Mouse (Mus musculus): ENCODE measurements at regions not wholly inside any gene's neighbourhood (a gene's known extent, or its start where the extent isn't known, plus 50 kb on each side); places are given as distances from the start of the nearest gene placed in this dataset.

- Histone ChIP-seq H3K27ac (no peak overlapping the region), H3K36me3 (no peaks in the 10 kb centered on the region)
- 90% methylated on average over 7 of the region's 7 CpGs for WGBS
These were observed 81.9 kb upstream of the Pgrmc2 start for GRCm38 (mm10) chr3:41164736-41165135.

GRCm38 (mm10) chr3:41163767-41164166 lies 80.9 kb upstream of the Pgrmc2 start:
- Histone ChIP-seq H3K4me2 (no peak overlapping the region), H3K36me3 (no peaks in the 10 kb centered on the region), H3K27me3 (no peaks in the 10 kb centered on the region), H3K4me3 (no peak overlapping the region), H3K9me3 (no peaks in the 10 kb centered on the region), H3K27ac (no peak overlapping the region), H3K9ac (no peak overlapping the region), H3K4me1 (no peaks in the 10 kb centered on the region)
- ATAC-seq (ENCODE audit: insufficient number of reproducible peaks, low FRiP score, low TSS enrichment, low read depth) = no peak
- WGBS = 81% methylated on average over 3 of the region's 3 CpGs

More at GRCm38 (mm10) chr3:41164736-41165135, 81.9 kb upstream of the Pgrmc2 start:
- Histone ChIP-seq H3K4me3 (no peak overlapping the region), H3K9me3 (no peaks in the 10 kb centered on the region), H3K4me2 (no peak overlapping the region), H3K27me3 (no peaks in the 10 kb centered on the region), H3K4me1 (no peaks in the 10 kb centered on the region), H3K9ac (no peak overlapping the region)
- no peak for ATAC-seq (ENCODE audit: insufficient number of reproducible peaks, low FRiP score, low TSS enrichment, low read depth)

- no peaks in the 10 kb centered on the region for H3K27me3 ChIP-seq
- no peaks in the 10 kb centered on the region for H3K4me1 ChIP-seq
- H3K4me3 ChIP-seq = no peak overlapping the region
- H3K9ac ChIP-seq = no peak overlapping the region
- H3K36me3 ChIP-seq = no peaks in the 10 kb centered on the region
- no peaks in the 10 kb centered on the region for H3K9me3 ChIP-seq
- no peak overlapping the region for H3K4me2 ChIP-seq
- WGBS = 74% methylated on average over 1 of the region's 1 CpGs
- no peak for ATAC-seq (ENCODE audit: insufficient number of reproducible peaks, low FRiP score, low TSS enrichment, low read depth)
- H3K27ac ChIP-seq = no peak overlapping the region
These were observed 79.7 kb upstream of the Pgrmc2 start for GRCm38 (mm10) chr3:41162514-41162913.

- ATAC-seq (ENCODE audit: insufficient number of reproducible peaks, low FRiP score, low TSS enrichment, low read depth) = no peak
- Histone ChIP-seq H3K9ac (no peak overlapping the region), H3K4me2 (no peak overlapping the region), H3K27ac (no peak overlapping the region), H3K4me1 (no peaks in the 10 kb centered on the region), H3K9me3 (no peaks in the 10 kb centered on the region), H3K36me3 (no peaks in the 10 kb centered on the region), H3K4me3 (no peak overlapping the region), H3K27me3 (no peaks in the 10 kb centered on the region)
These were observed 77.8 kb upstream of the Pgrmc2 start for GRCm38 (mm10) chr3:41160648-41161047.

- Histone ChIP-seq H3K9ac (no peak overlapping the region), H3K27ac (no peak overlapping the region), H3K36me3 (no peaks in the 10 kb centered on the region), H3K4me2 (no peak overlapping the region), H3K4me1 (no peaks in the 10 kb centered on the region), H3K9me3 (no peaks in the 10 kb centered on the region), H3K4me3 (no peak overlapping the region), H3K27me3 (no peaks in the 10 kb centered on the region)
- 63% methylated on average over 12 of the region's 12 CpGs for WGBS
- no peak; the same call in 1 of the 2 replicates for ATAC-seq (ENCODE audit: insufficient number of reproducible peaks, low FRiP score, low TSS enrichment, low read depth)
These were observed 75.6 kb upstream of the Pgrmc2 start for GRCm38 (mm10) chr3:41158314-41158973.

GRCm38 (mm10) chr3:41157428-41157827 lies 74.6 kb upstream of the Pgrmc2 start:
- H3K36me3 ChIP-seq = no peaks in the 10 kb centered on the region
- 71% methylated on average over 3 of the region's 3 CpGs for WGBS
- no peak overlapping the region for H3K27ac ChIP-seq
- no peak overlapping the region for H3K4me2 ChIP-seq
- no peak for ATAC-seq (ENCODE audit: insufficient number of reproducible peaks, low FRiP score, low TSS enrichment, low read depth)
- H3K4me1 ChIP-seq = no peaks in the 10 kb centered on the region
- no peaks in the 10 kb centered on the region for H3K27me3 ChIP-seq
- no peak overlapping the region for H3K9ac ChIP-seq
- H3K4me3 ChIP-seq = no peak overlapping the region
- H3K9me3 ChIP-seq = no peaks in the 10 kb centered on the region

GRCm38 (mm10) chr3:41156562-41156961 lies 73.7 kb upstream of the Pgrmc2 start:
- 95% methylated on average over 2 of the region's 2 CpGs for WGBS
- no peak overlapping the region for H3K27ac ChIP-seq
- no peaks in the 10 kb centered on the region for H3K27me3 ChIP-seq
- no peak for ATAC-seq (ENCODE audit: insufficient number of reproducible peaks, low FRiP score, low TSS enrichment, low read depth)
- H3K4me3 ChIP-seq = no peak overlapping the region
- no peak overlapping the region for H3K4me2 ChIP-seq
- no peaks in the 10 kb centered on the region for H3K4me1 ChIP-seq
- H3K9me3 ChIP-seq = no peaks in the 10 kb centered on the region
- H3K9ac ChIP-seq = no peak overlapping the region
- H3K36me3 ChIP-seq = no peaks in the 10 kb centered on the region

GRCm38 (mm10) chr3:41155132-41155760 lies 72.4 kb upstream of the Pgrmc2 start:
- Histone ChIP-seq H3K27ac (no peak overlapping the region), H3K4me1 (no peaks in the 10 kb centered on the region), H3K4me3 (no peak overlapping the region), H3K27me3 (no peaks in the 10 kb centered on the region), H3K9ac (no peak overlapping the region), H3K36me3 (no peaks in the 10 kb centered on the region), H3K4me2 (no peak overlapping the region), H3K9me3 (no peaks in the 10 kb centered on the region)
- no peak for ATAC-seq (ENCODE audit: insufficient number of reproducible peaks, low FRiP score, low TSS enrichment, low read depth)
- 62% methylated on average over 9 of the region's 9 CpGs for WGBS

- no peak overlapping the region for H3K27ac ChIP-seq
- ATAC-seq (ENCODE audit: insufficient number of reproducible peaks, low FRiP score, low TSS enrichment, low read depth) = no peak
- no peak overlapping the region for H3K9ac ChIP-seq
- no peak overlapping the region for H3K4me3 ChIP-seq
- H3K4me1 ChIP-seq = no peaks in the 10 kb centered on the region
- no peaks in the 10 kb centered on the region for H3K9me3 ChIP-seq
- no peaks in the 10 kb centered on the region for H3K36me3 ChIP-seq
- no peak overlapping the region for H3K4me2 ChIP-seq
- WGBS = 71% methylated on average over 1 of the region's 1 CpGs
- no peaks in the 10 kb centered on the region for H3K27me3 ChIP-seq
These were observed 71.6 kb upstream of the Pgrmc2 start for GRCm38 (mm10) chr3:41154402-41154801.

- Histone ChIP-seq H3K36me3 (no peaks in the 10 kb centered on the region), H3K27ac (no peak overlapping the region), H3K9ac (no peak overlapping the region), H3K9me3 (no peaks in the 10 kb centered on the region), H3K27me3 (no peaks in the 10 kb centered on the region), H3K4me2 (no peak overlapping the region), H3K4me1 (no peaks in the 10 kb centered on the region), H3K4me3 (no peak overlapping the region)
- 71% methylated on average over 7 of the region's 7 CpGs for WGBS
- ATAC-seq (ENCODE audit: insufficient number of reproducible peaks, low FRiP score, low TSS enrichment, low read depth) = no peak
These were observed 69.1 kb upstream of the Pgrmc2 start for GRCm38 (mm10) chr3:41151989-41152388.

- Histone ChIP-seq H3K9ac (no peak overlapping the region), H3K36me3 (no peaks in the 10 kb centered on the region), H3K27ac (no peak overlapping the region), H3K27me3 (no peaks in the 10 kb centered on the region), H3K9me3 (no peaks in the 10 kb centered on the region), H3K4me2 (no peak overlapping the region), H3K4me1 (no peaks in the 10 kb centered on the region), H3K4me3 (no peak overlapping the region)
- 89% methylated on average over 4 of the region's 4 CpGs for WGBS
- no peak for ATAC-seq (ENCODE audit: insufficient number of reproducible peaks, low FRiP score, low TSS enrichment, low read depth)
These were observed 57.5 kb upstream of the Pgrmc2 start for GRCm38 (mm10) chr3:41140391-41140790.

- Histone ChIP-seq H3K9me3 (no peaks in the 10 kb centered on the region), H3K27ac (no peak overlapping the region), H3K4me2 (no peak overlapping the region), H3K36me3 (no peaks in the 10 kb centered on the region), H3K9ac (no peak overlapping the region), H3K4me3 (no peak overlapping the region), H3K27me3 (no peaks in the 10 kb centered on the region), H3K4me1 (no peaks in the 10 kb centered on the region)
- WGBS = 80% methylated on average over 1 of the region's 1 CpGs
- no peak for ATAC-seq (ENCODE audit: insufficient number of reproducible peaks, low FRiP score, low TSS enrichment, low read depth)
These were observed 55.1 kb upstream of the Pgrmc2 start for GRCm38 (mm10) chr3:41137931-41138330.

All from limb, embryonic 15.5 days (tissue).